Mouse (Mus musculus): ENCODE results near the gene Ankrd63.

DNA sequence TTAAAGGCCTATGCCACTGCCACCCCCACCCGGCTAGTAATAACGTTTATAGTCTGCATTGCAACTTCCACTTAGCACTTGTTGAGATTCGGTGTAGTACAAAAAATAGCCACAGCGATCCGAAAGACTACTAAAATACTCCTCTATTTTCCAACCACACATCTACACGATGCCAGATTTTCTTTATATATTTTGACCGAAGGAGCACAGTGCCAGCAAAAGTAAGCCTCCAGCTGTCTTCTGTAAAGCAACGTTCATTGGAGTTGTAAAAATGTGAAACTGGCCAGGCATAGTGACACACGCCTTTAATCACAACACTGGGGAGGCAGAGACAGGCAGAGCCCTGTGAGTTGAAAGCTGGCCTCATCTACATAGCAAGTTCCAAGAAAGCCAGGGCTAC is 37.4 kb upstream of the Ankrd63 start:
- TF ChIP-seq CTCF (IDR thresholded peaks at IDR 0.05; ENCODE audit: extremely low read depth, insufficient read depth, low read length) (no peak), POLR2A (IDR thresholded peaks at IDR 0.05; ENCODE audit: extremely low read depth, insufficient read depth, low read length) (no peak)
